Mouse (Mus musculus): ENCODE measurements around the gene Kat5. TPM values are rescaled to one million over a fixed set of nuclear protein-coding genes. Genes with fewer than 3 reads are reported as not detected.

The Kat5 gene
- total and polyA plus RNA-seq, 3 experiments = 46.5 to 106 (median 62.8) TPM

GRCm38 (mm10) chr19:5569521-5569920, 40.5 kb downstream of the Kat5 start:
- TF ChIP-seq HCFC1 (IDR thresholded peaks at IDR 0.05; ENCODE audit: low read depth, low read length) (no peak), ZC3H11A (IDR thresholded peaks at IDR 0.05; ENCODE audit: low read depth, low read length) (no peak), USF2 (conservative IDR thresholded peaks at IDR 0.05; ENCODE audit: low read depth, low read length) (no peak), SIN3A (IDR thresholded peaks at IDR 0.05; ENCODE audit: low read length) (no peak), ELF1 (IDR thresholded peaks at IDR 0.05; ENCODE audit: low read depth, low read length) (no peak), JUND (conservative IDR thresholded peaks at IDR 0.05; ENCODE audit: low read depth, low read length) (no peak), ZNF384 (IDR thresholded peaks at IDR 0.05; ENCODE audit: low read depth, low read length) (no peak), BHLHE40 (IDR thresholded peaks at IDR 0.05; ENCODE audit: low read depth, low read length) (no peak), NELFE (IDR thresholded peaks at IDR 0.05; ENCODE audit: low read depth, low read length) (no peak), ZMIZ1 (IDR thresholded peaks at IDR 0.05; ENCODE audit: low read depth, low read length) (no peak), ETS1 (conservative IDR thresholded peaks at IDR 0.05; ENCODE audit: low read depth, low read length) (no peak), ZKSCAN1 (IDR thresholded peaks at IDR 0.05; ENCODE audit: borderline replicate concordance, low read depth, low read length) (no peak), MAFK (IDR thresholded peaks at IDR 0.05; ENCODE audit: insufficient replicate concordance, low read length) (no peak), RAD21 (IDR thresholded peaks at IDR 0.05; ENCODE audit: low read depth, low read length) (no peak), MAX (IDR thresholded peaks at IDR 0.05; ENCODE audit: low read length) (no peak), KAT2A (IDR thresholded peaks at IDR 0.05; ENCODE audit: insufficient replicate concordance, low read length) (no peak), GABPA (IDR thresholded peaks at IDR 0.05; ENCODE audit: insufficient replicate concordance, low read depth, low read length) (no peak)
- H3K9ac ChIP-seq (ENCODE audit: insufficient read depth, low read depth) = no peak overlapping the region
- H3K4me1 ChIP-seq (ENCODE audit: control insufficient read depth in 1 of 2, insufficient read depth in 2 of 2) = peaks cover 7 to 22% of the 10 kb centered on the region in 2 experiments
- no peak overlapping the region for H3K4me3 ChIP-seq (replicated peaks in 1 of 3; ENCODE audit: low read depth in 2 of 3, low read length in 2 of 3, poor library complexity in 1 of 3)
- H3K36me3 ChIP-seq (replicated peaks in 1 of 2; ENCODE audit: control insufficient read depth in 1 of 2, insufficient read depth in 1 of 2, low read length in 1 of 2) = peaks cover 26 to 34% of the 10 kb centered on the region in 2 experiments
- H3K27ac ChIP-seq (ENCODE audit: insufficient read depth, low read depth) = no peak overlapping the region
- in situ Hi-C loops (cut with MboI; ENCODE audit: low pct_ligation_motif_present, low pct_unique_long_range_greater_than_20kb, low sequenced_read_pairs) (no loop called here), dilution Hi-C loops (cut with MboI; ENCODE audit: extremely low pct_ligation_motif_present, extremely low pct_unique_long_range_greater_than_20kb, low sequenced_read_pairs) (no loop called here)
- no peak overlapping the region for H3K4me2 ChIP-seq (ENCODE audit: insufficient read depth, low read depth, poor library complexity, severe bottlenecking)
- H3K79me2 ChIP-seq (replicated peaks; ENCODE audit: control insufficient read depth, extremely low read depth, insufficient read depth, poor library complexity, severe bottlenecking) = 0 out of 2 replicates have a peak, but pooled peaks cover 5% of the 10 kb centered on the region
- H3K27me3 ChIP-seq (replicated peaks) = peaks cover 24% of the 10 kb centered on the region
- H3K9me3 ChIP-seq (replicated peaks; ENCODE audit: low read length) = no peaks in the 10 kb centered on the region
- no peak for DNase-seq (ENCODE audit: extremely low read depth)

GRCm38 (mm10) chr19:5568470-5569140, 41.4 kb downstream of the Kat5 start:
- Histone ChIP-seq H3K4me1 (ENCODE audit: control insufficient read depth in 1 of 2, insufficient read depth in 2 of 2) (peaks cover 7 to 22% of the 10 kb centered on the region in 2 experiments), H3K79me2 (replicated peaks; ENCODE audit: control insufficient read depth, extremely low read depth, insufficient read depth, poor library complexity, severe bottlenecking) (0 out of 2 replicates have a peak, but pooled peaks cover 5% of the 10 kb centered on the region), H3K4me3 (replicated peaks in 1 of 3; ENCODE audit: low read depth in 2 of 3, low read length in 2 of 3, poor library complexity in 1 of 3) (peak overlapping the region; percentile 73 to 87 (median 78)), H3K27me3 (replicated peaks) (peaks cover 32% of the 10 kb centered on the region), H3K36me3 (replicated peaks in 1 of 2; ENCODE audit: control insufficient read depth in 1 of 2, insufficient read depth in 1 of 2, low read length in 1 of 2) (peaks cover 26 to 34% of the 10 kb centered on the region in 2 experiments), H3K9me3 (replicated peaks; ENCODE audit: low read length) (no peaks in the 10 kb centered on the region), H3K27ac (ENCODE audit: insufficient read depth, low read depth) (peak overlapping the region; percentile 94), H3K4me2 (ENCODE audit: insufficient read depth, low read depth, poor library complexity, severe bottlenecking) (peak overlapping the region; percentile 98), H3K9ac (ENCODE audit: insufficient read depth, low read depth) (peak overlapping the region; percentile 88)
- in situ Hi-C loops (cut with MboI; ENCODE audit: low pct_ligation_motif_present, low pct_unique_long_range_greater_than_20kb, low sequenced_read_pairs) = no loop called here
- peak; percentile 92 for DNase-seq (ENCODE audit: extremely low read depth)
- dilution Hi-C loops (cut with MboI; ENCODE audit: extremely low pct_ligation_motif_present, extremely low pct_unique_long_range_greater_than_20kb, low sequenced_read_pairs) = no loop called here
- TF ChIP-seq BHLHE40 (IDR thresholded peaks at IDR 0.05; ENCODE audit: low read depth, low read length) (no peak; the same call in 1 of the 2 replicates), MAZ (IDR thresholded peaks at IDR 0.05; ENCODE audit: low read depth, low read length) (no peak), UBTF (IDR thresholded peaks at IDR 0.05; ENCODE audit: low read depth, low read length) (0 out of 2 replicates have a peak, but pooled peaks have one; percentile 3), JUND (conservative IDR thresholded peaks at IDR 0.05; ENCODE audit: low read depth, low read length) (no peak), MAX (IDR thresholded peaks at IDR 0.05; ENCODE audit: low read length) (0 out of 2 replicates have a peak, but pooled peaks have one; percentile 50), CHD1 (IDR thresholded peaks at IDR 0.05; ENCODE audit: low read depth, low read length) (no peak), RCOR1 (conservative IDR thresholded peaks at IDR 0.05; ENCODE audit: low read depth, low read length) (no peak), ETS1 (conservative IDR thresholded peaks at IDR 0.05; ENCODE audit: low read depth, low read length) (no peak), RAD21 (IDR thresholded peaks at IDR 0.05; ENCODE audit: low read depth, low read length) (peak; percentile 46), CTCF (conservative IDR thresholded peaks at IDR 0.05 in 1 of 2, IDR thresholded peaks at IDR 0.05 in 1 of 2; ENCODE audit: low read depth in 2 of 2, low read length in 2 of 2) (peak; percentile 61 to 89), ZC3H11A (IDR thresholded peaks at IDR 0.05; ENCODE audit: low read depth, low read length) (no peak), TBP (conservative IDR thresholded peaks at IDR 0.05; ENCODE audit: low read depth, low read length) (0 out of 2 replicates have a peak, but pooled peaks have one; percentile 20), IRF4 (IDR thresholded peaks at IDR 0.05; ENCODE audit: low read depth, low read length) (0 out of 2 replicates have a peak, but pooled peaks have one; percentile 2), E2F4 (IDR thresholded peaks at IDR 0.05; ENCODE audit: insufficient replicate concordance, low read depth, low read length) (no peak), MAFK (IDR thresholded peaks at IDR 0.05; ENCODE audit: insufficient replicate concordance, low read length) (no peak), NELFE (IDR thresholded peaks at IDR 0.05; ENCODE audit: low read depth, low read length) (0 out of 2 replicates have a peak, but pooled peaks have one; percentile 46), CHD2 (IDR thresholded peaks at IDR 0.05; ENCODE audit: low read length) (no peak), POLR2AphosphoS2 (IDR thresholded peaks at IDR 0.05; ENCODE audit: low read depth, low read length) (no peak), SMC3 (IDR thresholded peaks at IDR 0.05; ENCODE audit: low read depth, low read length) (peak; percentile 63), MYC (IDR thresholded peaks at IDR 0.05; ENCODE audit: low read depth, low read length) (no peak), PAX5 (IDR thresholded peaks at IDR 0.05; ENCODE audit: low read length) (no peak)
